20 mouse cellular contexts compared by ENCODE assay signal in the genomic region with DNA sequence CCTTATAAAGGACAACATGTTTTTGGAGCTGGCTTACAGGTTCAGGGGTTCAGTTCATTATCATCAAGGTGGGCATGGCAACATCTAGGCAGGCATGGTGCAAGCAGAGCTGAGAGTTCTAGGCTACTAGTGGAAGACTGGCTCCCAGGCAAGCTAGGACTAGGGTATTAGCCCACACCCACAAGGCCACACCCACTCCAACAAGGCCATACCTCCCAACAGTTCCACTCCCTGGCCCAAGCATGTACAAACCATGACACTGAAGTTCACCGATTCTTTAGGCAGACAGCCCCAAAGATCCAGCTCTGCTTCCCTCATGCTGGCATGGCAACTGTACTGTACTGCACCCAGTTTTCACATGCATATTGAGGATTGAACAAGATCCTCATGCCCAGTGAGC. TPM values are rescaled to one million over a fixed set of nuclear protein-coding genes. Genes with fewer than 3 reads are reported as not detected.
DNase-seq lines count a peak whose midpoint lies in the region; ATAC-seq and TF ChIP-seq lines count a peak whose summit lies in the region.
"Had no signal": no experiment of that assay in that cellular context is flagged by ENCODE, and none has a peak within 500 bp of the region (broad histone marks: within the 10 kb centered on the region; RNA-seq: fewer than 3 reads in every experiment).

No protein-coding gene starts in this region.

- no peak overlapping the region for H3K4me2 ChIP-seq in forebrain, embryonic 14.5 days (ENCODE audit: low read length)
- H3K4me2 ChIP-seq in forebrain, embryonic 12.5 days: no peak overlapping the region
- H3K4me2 ChIP-seq: embryonic facial prominence, embryonic 13.5 days; heart, embryonic 11.5 days; hindbrain, embryonic 12.5 days; hindbrain, embryonic 15.5 days had no signal

- intact Hi-C loops in heart, adult 2 months (cut with DNase I): loop anchor here (2.0 kb wide), 1 partner anchor 18 kb away; no protein-coding TSS in a partner anchor

- TF ChIP-seq EP300 in heart, adult 2 months (IDR thresholded peaks at IDR 0.05; ENCODE audit: insufficient read depth, low read depth, low read length): no peak

- H3K4me3 ChIP-seq in cerebellum, adult 2 months (replicated peaks; ENCODE audit: insufficient read depth, low read depth, low read length): no peak overlapping the region
- H3K4me3 ChIP-seq in forebrain, embryonic 14.5 days (ENCODE audit: low read depth, low read length): no peak overlapping the region
- H3K4me3 ChIP-seq in forebrain, embryonic 12.5 days (replicated peaks): no peak overlapping the region
- H3K4me3 ChIP-seq in heart, adult 2 months: no peak overlapping the region
- H3K4me3 ChIP-seq: embryonic facial prominence, embryonic 10.5 days; embryonic facial prominence, embryonic 13.5 days; erythroblast, embryonic 14.5 days; hindbrain, embryonic 12.5 days; hindbrain, embryonic 15.5 days had no signal

- H3K79me2 ChIP-seq in heart, adult 2 months (replicated peaks; ENCODE audit: control insufficient read depth, insufficient read depth, low read length): no peaks in the 10 kb centered on the region

- no peaks in the 10 kb centered on the region for H3K9me3 ChIP-seq in forebrain, embryonic 14.5 days (replicated peaks; ENCODE audit: control insufficient read depth, low read length)
- H3K9me3 ChIP-seq in forebrain, embryonic 12.5 days: no peaks in the 10 kb centered on the region
- H3K9me3 ChIP-seq: embryonic facial prominence, embryonic 13.5 days; hindbrain, embryonic 12.5 days; hindbrain, embryonic 15.5 days had no signal

- peak overlapping the region; percentile 62; the same call in 1 of the 2 replicates for H3K27ac ChIP-seq in cerebellum, adult 2 months (ENCODE audit: insufficient read depth, low read length)
- H3K27ac ChIP-seq in forebrain, embryonic 14.5 days (ENCODE audit: low read depth, low read length): no peak overlapping the region; the same call in 1 of the 2 replicates
- H3K27ac ChIP-seq in forebrain, embryonic 12.5 days: no peak overlapping the region
- H3K27ac ChIP-seq in heart, adult 2 months: no peak overlapping the region
- H3K27ac ChIP-seq: embryonic facial prominence, embryonic 10.5 days; embryonic facial prominence, embryonic 13.5 days; hindbrain, embryonic 12.5 days; hindbrain, embryonic 15.5 days had no signal

- peak; percentile 55 for ATAC-seq in forebrain, embryonic 14.5 days
- ATAC-seq in forebrain, embryonic 12.5 days (ENCODE audit: low FRiP score): no peak
- ATAC-seq in erythroid progenitor cell, adult 5-6 weeks (replicated peaks; ENCODE audit: low FRiP score, poor library complexity, severe bottlenecking): no peak
- ATAC-seq: intestine, postnatal 0 days had no signal

- no peak overlapping the region for H3K9ac ChIP-seq in forebrain, embryonic 14.5 days (ENCODE audit: low read length)
- no peak overlapping the region for H3K9ac ChIP-seq in forebrain, embryonic 12.5 days
- H3K9ac ChIP-seq in heart, adult 2 months (ENCODE audit: low read depth, low read length): no peak overlapping the region
- H3K9ac ChIP-seq: embryonic facial prominence, embryonic 13.5 days; hindbrain, embryonic 12.5 days; hindbrain, embryonic 15.5 days had no signal

- 85% methylated on average over 1 of the region's 1 CpGs for WGBS in cerebellum, adult 2 months
- 96% methylated on average over 1 of the region's 1 CpGs for WGBS in forebrain, embryonic 14.5 days
- 96% methylated on average over 1 of the region's 1 CpGs for WGBS in forebrain, embryonic 12.5 days
- WGBS in heart, adult 2 months: 93% methylated on average over 1 of the region's 1 CpGs

- H3K36me3 ChIP-seq in forebrain, embryonic 14.5 days (ENCODE audit: control insufficient read depth, insufficient read depth, low read length): no peaks in the 10 kb centered on the region
- no peaks in the 10 kb centered on the region for H3K36me3 ChIP-seq in forebrain, embryonic 12.5 days (replicated peaks)
- H3K36me3 ChIP-seq in heart, adult 2 months (ENCODE audit: control insufficient read depth, insufficient read depth, low read length): no peaks in the 10 kb centered on the region
- H3K36me3 ChIP-seq: embryonic facial prominence, embryonic 10.5 days; embryonic facial prominence, embryonic 13.5 days; hindbrain, embryonic 15.5 days had no signal

- no peak for DNase-seq in cerebellum, adult 2 months
- no peak for DNase-seq in cerebellum, adult 11-12 months
- no peak for DNase-seq in forebrain, embryonic 14.5 days (ENCODE audit: low spot score)
- peak; percentile 70 for DNase-seq in heart, adult 11 months
- DNase-seq in heart, adult 2 months: no peak
- DNase-seq in R1 (ENCODE audit: low read depth, low spot score): peak; percentile 13
- DNase-seq: adrenal gland, adult 2 months; adrenal gland, postnatal 14 days; embryo, embryonic 11 days; gastrocnemius, postnatal 25 days; kidney, adult 2 months had no signal

- TF ChIP-seq CTCF in cerebellum, adult 2 months (IDR thresholded peaks at IDR 0.05; ENCODE audit: borderline replicate concordance, insufficient read depth, low read depth, low read length): no peak
- no peak for TF ChIP-seq CTCF in heart, adult 2 months (IDR thresholded peaks at IDR 0.05)

- TF ChIP-seq POLR2A in cerebellum, adult 2 months (IDR thresholded peaks at IDR 0.05; ENCODE audit: borderline replicate concordance, insufficient read depth, low read length): no peak
- no peak for TF ChIP-seq POLR2A in heart, adult 2 months (IDR thresholded peaks at IDR 0.05; ENCODE audit: insufficient read depth, low read depth, low read length)

- H3K27me3 ChIP-seq in cerebellum, adult 2 months (ENCODE audit: control insufficient read depth, insufficient read depth, low read length): no peaks in the 10 kb centered on the region
- no peaks in the 10 kb centered on the region for H3K27me3 ChIP-seq in forebrain, embryonic 14.5 days (replicated peaks; ENCODE audit: control insufficient read depth, insufficient read depth, low read length)
- no peaks in the 10 kb centered on the region for H3K27me3 ChIP-seq in forebrain, embryonic 12.5 days
- no peaks in the 10 kb centered on the region for H3K27me3 ChIP-seq in heart, adult 2 months (ENCODE audit: control insufficient read depth, insufficient read depth, low read length)
- H3K27me3 ChIP-seq: embryonic facial prominence, embryonic 13.5 days; hindbrain, embryonic 12.5 days; hindbrain, embryonic 15.5 days had no signal

- H3K4me1 ChIP-seq in cerebellum, adult 2 months (ENCODE audit: control insufficient read depth, insufficient read depth, low read length): peaks cover 6% of the 10 kb centered on the region; the same call in 1 of the 2 replicates
- H3K4me1 ChIP-seq in forebrain, embryonic 14.5 days (ENCODE audit: control insufficient read depth, insufficient read depth, low read length): no peaks in the 10 kb centered on the region
- H3K4me1 ChIP-seq in forebrain, embryonic 12.5 days: no peaks in the 10 kb centered on the region
- no peaks in the 10 kb centered on the region for H3K4me1 ChIP-seq in heart, adult 2 months (ENCODE audit: control insufficient read depth, insufficient read depth, low read length)
- H3K4me1 ChIP-seq: embryonic facial prominence, embryonic 10.5 days; hindbrain, embryonic 12.5 days; hindbrain, embryonic 15.5 days had no signal

RNA-seq across cellular contexts. Expression of gene Sypl, which starts 29.4 kb away (rescaled TPM):
- polyA plus RNA-seq in cerebellum, adult 2 months (2012; rRNA removed): 53.6 and 54.7 TPM in 2 replicates
- 41.7 and 47.2 TPM in 2 replicates for polyA plus RNA-seq in forebrain, embryonic 14.5 days (2014; fragmentation: Nextera tagmentation; extraction: Ambion mirVana)
- polyA plus RNA-seq in forebrain, embryonic 12.5 days (2016; fragmentation: Nextera tagmentation; extraction: Ambion mirVana): 44.5 and 47.1 TPM in 2 replicates
- 10 to 100 TPM; 77.8 to 85.5 TPM for total RNA-seq in heart, adult 2 months (2021)
- 75.7 and 120 TPM in 2 replicates for polyA plus RNA-seq in heart, adult 2 months (2012; rRNA removed)
- 32.1 and 35.6 TPM in 2 replicates for total RNA-seq in erythroid progenitor cell, adult 5-6 weeks (2015; ENCODE audit: low replicate concordance)
- 24.4 and 27.0 TPM in 2 replicates for total RNA-seq in erythroid progenitor cell, adult 5-6 weeks (2017; ENCODE audit: low replicate concordance)

Comparison
In these comparisons a context has a peak if more than half of its experiments do, and no peak if none do; other contexts are left out.
1. DNase-seq: peak in heart, adult 11 months (single experiment) and R1 (single experiment); none in cerebellum, adult 2 months (0 of 2), cerebellum, adult 11-12 months (single experiment), forebrain, embryonic 14.5 days (single experiment) and heart, adult 2 months (0 of 2).